Mouse (Mus musculus) left cerebral cortex, adult 9 months (tissue): ENCODE measurements around the gene Gm16513.
"Not testable (repeated sequence)": the region's sequence is repeated elsewhere in the genome, so short reads cannot be mapped to it uniquely, and the experiment has no call there.

Source experiments
- DNase-seq, 2 experiments: peaks; one replicate each; pipeline ENCODE4 v3.0.0; 2022; ENCODE audit warnings: low spot score in 2 of 2

Gm16513 gene

GRCm38 (mm10) chr5:95182324-95182723 lies at the start of gene Gm16513:
Gene Gm16513 (plus strand): TSS chr5:95182624.
- DNase-seq, result not testable (repeated sequence)
